Mouse (Mus musculus) MEL (cell line): ENCODE data around the gene Kcnk13.

Experiments
- CHD1 ChIP-seq: IDR thresholded peaks from 2 replicates; pipeline ENCODE4 v1.6.1; 2012; ENCODE audit warnings: low read depth, mild to moderate bottlenecking, inconsistent platforms, low read length, improper control_type of control experiment
- CTCF ChIP-seq, 3 experiments: IDR thresholded peaks in 2 of 3; conservative IDR thresholded peaks in 1 of 3; 2 replicates each; pipeline ENCODE4 v1.5.1; 2011 to 2012; ENCODE audit warnings: low read length in 3 of 3, low read depth in 2 of 3, mild to moderate bottlenecking in 2 of 3, improper control_type of control experiment in 1 of 3, inconsistent platforms in 1 of 3, mixed read lengths in 1 of 3, moderate library complexity in 1 of 3; ENCODE audit not compliant: control insufficient read depth in 1 of 3, insufficient read depth in 1 of 3, poor library complexity in 1 of 3, severe bottlenecking in 1 of 3
- GABPA ChIP-seq: IDR thresholded peaks from 2 replicates; pipeline ENCODE4 v1.6.1; 2012; ENCODE audit warnings: low read depth, mild to moderate bottlenecking, inconsistent platforms, low read length, improper control_type of control experiment, moderate library complexity
- TAL1 ChIP-seq: IDR thresholded peaks from 2 replicates; pipeline ENCODE4 v1.6.1; 2012; ENCODE audit warnings: mild to moderate bottlenecking, inconsistent platforms, low read length, moderate library complexity, mixed read lengths
- ZNF384 ChIP-seq: IDR thresholded peaks from 2 replicates; pipeline ENCODE4 v1.6.1; 2012; ENCODE audit warnings: low read depth, mild to moderate bottlenecking, inconsistent platforms, low read length, improper control_type of control experiment

GRCm38 (mm10) chr12:99960675-99961074 lies 3.6 kb upstream of the Kcnk13 start:
- TF ChIP-seq CHD1 = no peak
- peak; percentile 60; the same call in 1 of the 2 replicates for TF ChIP-seq ZNF384
- no peak for TF ChIP-seq GABPA
- no peak for TF ChIP-seq CTCF (IDR thresholded peaks at IDR 0.05 in 2 of 3, conservative IDR thresholded peaks at IDR 0.05 in 1 of 3; ENCODE audit: control insufficient read depth in 1 of 3, insufficient read depth in 1 of 3, low read depth in 2 of 3, low read length in 3 of 3, poor library complexity in 1 of 3, severe bottlenecking in 1 of 3)
- TF ChIP-seq TAL1 = no peak; the same call in 1 of the 2 replicates
